ENCODE assay signal across 8 mouse cellular contexts in genomic region chr13:97137466-97138400, GRCm38 (mm10). TPM values are rescaled to one million over a fixed set of nuclear protein-coding genes. Genes with fewer than 3 reads are reported as not detected.
DNase-seq lines count a peak whose midpoint lies in the region; ATAC-seq and TF ChIP-seq lines count a peak whose summit lies in the region.

Gene Gfm2 (plus strand): TSS chr13:97137937.
Gene Nsa2 (minus strand): TSS chr13:97137937.

- peak; percentile 77 to 81 for DNase-seq in gastrocnemius, adult 8-10 months (ENCODE audit: low spot score in 2 of 2)
- peak; percentile 91 for DNase-seq in hindlimb bud, embryonic 11.5 days (ENCODE audit: extremely low spot score, low read depth, low spot score)
- peak; percentile 87 to 90 for DNase-seq in left cerebral cortex, adult 8-10 months (ENCODE audit: low spot score in 2 of 2)
- peak; percentile 94 to 95 for DNase-seq in right cerebral cortex, postnatal 10 days (ENCODE audit: low spot score in 2 of 2)
- peak; percentile 75 for DNase-seq in urinary bladder, postnatal 25 days (ENCODE audit: low spot score)

- TF ChIP-seq POLR2A in cortical plate, adult 2 months (IDR thresholded peaks at IDR 0.05; ENCODE audit: extremely low read depth, insufficient read depth, low read length), result peak; percentile 90

- H3K27me3 ChIP-seq in megakaryocyte, embryonic 14.5 days (replicated peaks), result no peaks in the 10 kb centered on the region

- ATAC-seq in activated CD4-positive, CD25-positive, alpha-beta regulatory T cell, adult 4 months, result peak; percentile 99

- H3K4me1 ChIP-seq in cortical plate, adult 2 months (ENCODE audit: control insufficient read depth, insufficient read depth, low read length), result peaks cover 2% of the 10 kb centered on the region; the same call in 1 of the 2 replicates
- H3K4me1 ChIP-seq in megakaryocyte, embryonic 14.5 days, result peaks cover 13% of the 10 kb centered on the region

- no peaks in the 10 kb centered on the region for H3K9me3 ChIP-seq in megakaryocyte, embryonic 14.5 days

- H3K36me3 ChIP-seq in megakaryocyte, embryonic 14.5 days (replicated peaks; ENCODE audit: low read length), result peaks cover 52% of the 10 kb centered on the region

- H3K4me3 ChIP-seq in cortical plate, adult 2 months (ENCODE audit: insufficient read depth, low read length), result peak within 1 kb of the TSS; percentile 69
- H3K4me3 ChIP-seq in megakaryocyte, embryonic 14.5 days (replicated peaks), result peak within 1 kb of the TSS; percentile 96

- no peak for TF ChIP-seq CTCF in cortical plate, adult 2 months (IDR thresholded peaks at IDR 0.05; ENCODE audit: extremely low read depth, insufficient read depth, low read length)

- H3K27ac ChIP-seq in cortical plate, adult 2 months (ENCODE audit: insufficient read depth, low read length), result peak within 1 kb of the TSS; percentile 63

RNA-seq across cellular contexts. Expression of gene Gfm2, which starts in this region (rescaled TPM):
- polyA plus RNA-seq in activated CD4-positive, CD25-positive, alpha-beta regulatory T cell, adult 4 months (2017; shearing (Covaris generic)), result 10 to 100 TPM; 38.3 to 42.6 TPM
- 33.2 and 37.3 TPM in 2 replicates for polyA plus RNA-seq in cortical plate, adult 2 months (2012; rRNA removed)
- total RNA-seq in gastrocnemius, adult 8-10 months (2022), result 10 to 100 TPM; 46.6 to 53.9 (median 51.7) TPM
- total RNA-seq in left cerebral cortex, adult 8-10 months (2022), result 10 to 100 TPM; 21.3 to 28.4 (median 25.4) TPM
- polyA plus RNA-seq in megakaryocyte, embryonic 14.5 days (2012; ENCODE audit: insufficient read depth, low replicate concordance), result 2.1 and 10.8 TPM in 2 replicates

RNA-seq across cellular contexts. Expression of gene Nsa2, which starts in this region (rescaled TPM):
- 100 to 1,000 TPM; 119 to 163 TPM for polyA plus RNA-seq in activated CD4-positive, CD25-positive, alpha-beta regulatory T cell, adult 4 months (2017; shearing (Covaris generic))
- polyA plus RNA-seq in cortical plate, adult 2 months (2012; rRNA removed), result 44.3 and 55.4 TPM in 2 replicates
- 10 to 100 TPM; 32.5 to 42.2 (median 36.2) TPM for total RNA-seq in gastrocnemius, adult 8-10 months (2022)
- 10 to 100 TPM; 29.4 to 43.6 (median 33.9) TPM for total RNA-seq in left cerebral cortex, adult 8-10 months (2022)
- polyA plus RNA-seq in megakaryocyte, embryonic 14.5 days (2012; ENCODE audit: insufficient read depth, low replicate concordance), result 4.6 and 17.8 TPM in 2 replicates

Comparison
In these comparisons a context has a peak if more than half of its experiments do, and no peak if none do; other contexts are left out.
1. Peak in every context shown above with its lines: DNase-seq, ATAC-seq, H3K4me3 ChIP-seq and H3K27ac ChIP-seq.